Mouse (Mus musculus) megakaryocyte, adult 5-6 weeks (primary cell): ENCODE measurements around the gene Cnp. TPM values are rescaled to one million over a fixed set of nuclear protein-coding genes. Genes with fewer than 3 reads are reported as not detected.
A peak's percentile ranks its signal among the peaks of the same experiment; 100 is the strongest.
"Not testable (repeated sequence)": the region's sequence is repeated elsewhere in the genome, so short reads cannot be mapped to it uniquely, and the experiment has no call there.

Experiments
- ATAC-seq: 2 replicates; pipeline ENCODE4 v1.8.0; 2016; ENCODE audit warnings: mild to moderate bottlenecking, inconsistent platforms; ENCODE audit not compliant: poor library complexity, severe bottlenecking
- total RNA-seq, 2 experiments: library from RNA; stranded (forward) in 1 of 2; stranded (reverse) in 1 of 2; fragments of 153-499, 151-499 nt in 1 of 2; fragments of 221-1000, 200-1000 nt in 1 of 2; gene quantifications; 2 replicates each; pipeline versions ENCODE4 v1.2.3 to v1.2.4; 2015 to 2017

Gene Cnp
- total RNA-seq, 2 experiments from 2014 or later = 9.5 to 23.9 TPM

DNA sequence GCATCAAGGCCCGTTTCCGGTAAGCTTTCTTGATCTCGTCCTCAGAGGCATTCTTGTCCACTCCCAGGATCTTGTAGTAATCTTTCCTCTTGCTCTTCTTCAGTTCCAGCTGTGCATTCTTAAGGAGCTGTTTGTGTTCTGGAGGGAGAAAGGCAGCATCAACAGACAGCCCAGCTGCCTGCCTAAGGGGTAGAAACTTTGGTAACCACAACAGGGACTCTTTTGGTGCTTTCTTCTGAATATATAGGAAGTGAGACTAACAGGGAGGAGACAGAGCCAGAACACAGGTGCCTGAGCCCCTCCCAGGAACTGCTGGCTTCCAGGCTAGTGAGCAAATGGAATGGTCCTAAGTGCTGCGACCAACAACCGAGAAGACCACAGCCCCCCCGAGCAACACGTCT is 9.9 kb downstream of the Cnp start:
- peak; percentile 51 for ATAC-seq

DNA sequence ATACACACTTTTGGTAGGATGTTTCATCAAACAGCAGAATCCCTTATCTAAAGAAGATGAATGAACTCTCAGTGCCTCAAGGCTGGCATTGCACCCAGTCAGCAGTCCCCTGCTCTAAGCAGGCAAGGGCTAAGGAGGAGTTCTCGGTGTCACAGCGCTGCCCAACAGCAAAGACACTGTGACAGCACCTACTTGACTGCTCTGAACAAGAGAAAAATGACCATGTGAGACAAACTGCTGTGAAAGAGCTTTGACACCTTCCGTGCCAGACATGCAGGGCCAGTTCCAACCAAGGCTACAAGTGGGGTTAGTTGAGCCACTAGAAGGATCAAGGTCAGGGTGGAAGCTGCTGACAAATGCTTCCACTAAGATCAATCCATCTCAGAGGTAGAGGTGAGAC is 10.4 kb downstream of the Cnp start:
- ATAC-seq = no peak

DNA sequence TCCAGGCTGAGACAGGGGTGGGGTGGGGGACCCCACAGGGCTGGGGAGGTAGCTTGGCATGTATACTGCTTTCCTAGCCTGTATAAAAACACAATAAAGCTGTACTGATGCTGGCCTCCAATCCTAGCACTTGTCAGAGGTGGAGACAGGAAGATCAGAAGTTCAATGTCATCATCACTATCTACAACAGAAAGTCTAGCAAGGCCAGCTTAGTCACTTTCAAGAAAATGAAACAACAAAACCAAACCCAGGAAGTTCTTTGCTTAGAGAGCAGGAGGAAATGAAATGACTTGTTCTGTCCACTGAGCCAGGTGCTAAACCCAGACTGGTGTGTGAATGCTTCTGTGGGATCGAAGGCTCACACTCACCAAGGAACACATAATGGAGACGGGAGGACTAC is 13.8 kb downstream of the Cnp start:
- no peak; the same call in 1 of the 2 replicates for ATAC-seq

DNA sequence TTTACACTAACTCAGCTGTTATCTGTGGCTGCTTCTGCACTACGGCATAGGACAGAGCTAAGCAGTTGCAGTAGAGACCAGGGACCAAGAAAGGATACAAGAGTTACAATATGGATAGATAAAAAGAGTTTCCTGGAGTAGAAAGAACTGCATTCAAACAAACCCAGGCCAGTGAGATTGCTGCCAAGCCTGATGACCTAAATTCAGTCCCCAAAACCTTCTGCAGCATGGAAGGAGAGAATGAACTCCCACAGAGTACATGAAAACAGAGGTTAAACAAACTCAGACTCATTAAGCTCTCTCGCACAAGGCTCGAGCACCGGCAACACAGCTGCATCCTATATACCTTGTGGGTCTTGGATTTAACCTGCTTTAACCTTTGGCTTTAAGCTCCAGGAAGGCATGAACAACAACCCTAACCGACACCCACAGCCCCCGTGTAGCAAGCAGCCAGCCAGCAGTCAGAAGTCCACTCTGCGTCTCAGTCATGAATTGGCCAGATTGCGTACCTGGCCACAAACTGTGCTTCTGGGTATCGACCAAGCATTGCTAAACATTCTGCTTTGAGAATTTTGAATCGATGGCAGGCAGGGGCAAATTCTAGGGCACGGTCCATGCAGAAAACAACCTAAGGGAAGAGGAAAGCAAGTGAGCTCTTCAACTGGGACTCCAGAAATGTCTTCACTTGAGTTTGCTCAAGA is 17.8 kb downstream of the Cnp start:
- no peak for ATAC-seq

DNA sequence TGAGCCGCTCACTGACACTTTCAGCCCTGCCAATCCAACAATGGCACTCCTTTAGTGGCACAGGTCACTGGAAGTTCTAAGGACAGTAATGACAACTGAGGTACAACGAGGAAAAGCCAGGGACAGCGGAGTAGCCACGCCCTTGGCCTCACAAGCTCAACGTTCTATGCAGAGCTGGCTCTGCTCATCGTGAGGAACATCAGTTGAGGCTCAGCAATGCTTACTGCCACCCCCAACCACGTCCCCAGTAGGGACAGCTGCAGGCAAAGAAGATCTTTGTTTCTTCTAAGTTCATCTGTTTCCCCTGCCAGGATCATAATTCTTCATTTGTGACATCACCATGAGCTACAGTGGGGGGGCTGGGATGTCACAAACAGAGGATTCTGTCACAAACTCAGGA is 19.9 kb downstream of the Cnp start:
- no peak for ATAC-seq

DNA sequence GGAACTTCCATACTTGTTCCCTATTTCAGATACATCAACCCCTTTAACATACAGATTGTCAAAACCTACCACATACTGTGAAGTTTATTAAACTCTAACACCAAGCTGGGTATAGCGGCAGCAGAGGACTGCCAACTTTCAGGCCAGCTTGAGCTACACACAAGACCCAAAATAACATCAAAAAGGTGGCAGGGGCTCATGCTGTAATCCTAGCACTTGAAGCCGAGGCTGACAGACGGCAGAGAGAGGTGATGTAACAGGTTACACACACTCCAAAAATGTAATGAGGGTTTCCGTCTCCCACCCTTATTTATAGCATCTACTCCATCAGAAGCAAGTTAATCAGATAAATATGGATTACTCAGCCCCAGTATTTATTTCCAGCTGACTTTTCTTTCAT is 20.8 kb downstream of the Cnp start:
- ATAC-seq = no peak

DNA sequence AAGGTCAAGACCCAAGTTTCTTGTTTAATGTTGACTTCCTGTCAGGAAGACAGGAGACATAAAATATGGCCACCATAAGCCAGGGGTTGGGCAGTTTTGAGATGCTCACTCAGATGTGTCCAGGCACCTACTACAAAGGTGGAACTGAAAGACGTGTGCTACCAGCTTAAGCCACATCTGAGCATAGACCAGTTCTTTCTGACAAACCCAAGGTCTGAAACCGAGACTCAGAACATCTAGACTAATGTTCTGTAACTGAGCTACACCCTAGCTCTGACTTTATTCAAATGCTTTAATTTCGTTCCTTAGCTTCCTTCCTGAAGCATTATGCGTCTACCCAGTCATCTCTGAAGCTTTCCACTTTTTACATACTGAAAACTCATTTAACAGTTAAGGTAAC is 23.4 kb downstream of the Cnp start:
- ATAC-seq = no peak

DNA sequence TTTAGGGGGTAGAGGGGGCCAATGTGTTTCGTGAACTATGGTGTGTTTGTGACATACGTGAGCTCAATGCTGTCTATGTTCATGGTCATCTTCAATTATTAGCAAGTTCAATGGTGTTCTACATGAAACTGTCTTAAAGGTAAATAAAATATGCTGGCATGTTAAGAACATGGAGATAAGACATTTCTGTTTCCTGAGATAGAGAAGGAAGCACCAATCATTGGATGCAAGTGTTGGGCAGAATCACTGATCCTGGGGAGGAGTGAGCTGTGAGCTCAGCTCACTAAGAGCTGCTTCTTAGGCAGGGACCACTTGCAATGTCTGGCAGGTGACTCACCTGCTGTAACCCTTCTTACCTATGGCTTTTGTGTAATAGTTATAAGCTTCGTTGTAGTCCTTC is 26.7 kb downstream of the Cnp start:
- ATAC-seq = no peak

DNA sequence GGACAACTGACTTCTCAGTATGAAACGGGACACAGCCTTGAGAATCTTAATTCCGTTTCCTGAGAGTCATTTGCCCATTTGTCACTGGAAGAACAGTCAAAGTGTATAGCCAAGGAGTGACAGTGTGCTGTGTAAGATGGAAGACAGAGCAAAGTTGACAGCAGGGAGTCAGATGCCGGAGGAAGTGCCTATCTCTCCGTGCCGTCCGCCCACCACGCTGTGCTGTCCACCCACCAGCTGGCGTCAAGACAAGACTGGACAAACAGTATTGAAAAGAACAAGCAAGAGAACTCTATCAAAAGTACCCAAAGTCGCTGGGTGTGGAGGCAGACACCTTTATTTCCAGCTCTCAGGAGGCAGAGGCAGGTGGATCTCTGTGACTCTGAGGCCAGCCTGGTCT is 28.5 kb downstream of the Cnp start:
- no peak for ATAC-seq

DNA sequence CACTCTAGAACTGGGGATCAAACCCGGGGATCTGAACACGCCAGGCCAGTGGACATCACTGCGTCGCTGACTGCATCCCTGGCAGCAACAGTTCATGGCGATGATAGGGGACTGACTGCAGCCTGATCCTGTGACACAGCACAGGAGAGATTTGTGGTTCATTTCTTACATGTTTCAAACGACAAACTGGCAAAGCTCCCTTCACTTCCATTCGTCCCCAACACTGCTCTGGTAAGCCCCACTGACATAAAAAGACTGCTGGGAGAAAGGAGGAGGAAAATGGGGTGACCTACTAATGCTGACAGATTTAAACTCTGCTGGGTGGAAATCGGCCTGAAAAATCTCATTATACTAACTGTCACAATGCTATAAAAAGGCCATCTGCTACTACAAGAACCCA is 29.1 kb downstream of the Cnp start:
- ATAC-seq = no peak

DNA sequence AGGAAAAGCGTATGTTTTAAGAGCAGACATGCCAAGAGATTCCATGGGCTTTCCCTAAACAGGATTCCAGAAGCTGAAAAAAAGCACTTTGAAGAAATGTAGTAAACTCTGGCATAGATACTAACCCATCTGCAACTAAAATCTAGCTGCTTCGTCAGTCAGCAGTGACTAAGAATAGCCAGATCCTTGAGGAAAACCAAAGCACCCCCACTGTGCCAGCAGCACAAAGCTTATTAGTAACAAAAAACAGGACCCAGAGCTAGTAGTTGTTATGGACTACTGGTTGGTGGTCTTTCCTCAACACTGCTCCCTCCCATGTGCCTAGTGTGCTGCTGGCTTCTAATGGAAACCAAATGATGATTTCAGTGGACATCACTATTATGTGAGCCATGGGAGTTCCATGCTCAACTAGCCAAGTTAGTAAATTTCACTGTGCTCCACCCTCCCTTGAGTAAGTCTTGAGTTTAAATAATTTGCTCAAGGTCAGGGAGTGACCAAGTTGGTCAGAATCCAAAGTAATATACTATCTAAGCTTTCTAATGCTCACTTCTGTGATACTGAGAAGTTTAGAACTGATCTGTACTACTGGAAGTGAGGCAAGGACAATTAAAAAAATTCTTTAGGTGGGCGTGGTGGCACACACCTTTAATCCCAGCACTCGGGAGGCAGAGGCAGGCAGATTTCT is 29.8 kb downstream of the Cnp start:
- ATAC-seq = no peak

DNA sequence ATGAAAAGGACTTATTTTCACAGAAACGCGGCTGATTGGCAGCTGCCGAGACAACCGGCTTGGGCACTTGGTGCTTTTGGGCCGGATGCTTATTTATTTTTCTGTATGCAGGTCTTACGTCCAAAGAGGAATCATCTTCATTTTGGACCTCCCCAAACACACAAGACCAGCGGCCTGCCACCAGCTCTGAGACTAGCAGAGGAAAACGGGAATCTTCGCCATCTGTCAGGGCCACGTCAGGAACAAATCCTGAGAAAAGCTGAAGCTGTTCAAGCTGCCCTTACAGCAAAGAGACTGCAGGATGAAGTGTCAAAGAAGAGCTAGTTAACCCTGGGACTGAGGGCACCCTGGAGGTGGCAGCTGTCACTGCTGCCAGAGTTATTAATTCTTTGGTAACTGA is 30.7 kb downstream of the Cnp start:
- ATAC-seq = no peak

DNA sequence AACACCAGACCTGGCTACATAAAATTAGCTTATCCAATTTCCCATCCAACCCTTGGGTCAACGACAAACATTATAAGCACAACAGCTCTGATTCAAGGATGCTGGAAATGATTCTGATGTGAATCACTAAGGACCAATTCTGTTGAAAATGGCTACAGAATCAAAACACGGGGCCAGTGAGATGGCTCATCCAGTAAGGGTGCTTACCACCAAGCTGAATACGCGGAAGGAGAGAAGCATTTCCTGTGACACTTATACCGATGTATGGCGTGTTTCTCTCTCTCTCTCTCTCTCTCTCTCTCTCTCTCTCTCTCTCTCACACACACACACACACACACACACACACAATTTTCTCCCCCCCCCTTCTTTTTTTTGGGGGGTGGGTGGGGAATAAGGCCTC is 32.4 kb downstream of the Cnp start:
- ATAC-seq = no peak

DNA sequence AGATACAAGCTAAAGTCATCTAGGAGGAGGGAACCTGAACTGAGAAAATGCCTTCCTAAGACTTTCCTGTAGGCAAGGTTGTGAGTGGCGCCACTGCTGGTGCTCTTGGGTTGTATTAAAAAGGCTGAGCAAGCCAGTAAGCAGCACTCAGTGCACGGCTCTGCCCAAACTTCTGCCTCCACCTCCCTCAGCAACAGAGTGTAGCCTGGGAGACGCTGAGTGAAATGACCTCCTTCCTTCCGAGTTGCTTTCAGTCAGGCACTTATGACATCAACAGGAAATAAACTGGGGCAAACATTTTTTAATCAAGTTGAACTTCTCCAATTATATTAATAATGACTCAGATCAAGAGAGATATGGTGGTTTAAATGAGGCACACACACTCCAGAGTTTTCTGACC is 34.1 kb downstream of the Cnp start:
- no peak for ATAC-seq

DNA sequence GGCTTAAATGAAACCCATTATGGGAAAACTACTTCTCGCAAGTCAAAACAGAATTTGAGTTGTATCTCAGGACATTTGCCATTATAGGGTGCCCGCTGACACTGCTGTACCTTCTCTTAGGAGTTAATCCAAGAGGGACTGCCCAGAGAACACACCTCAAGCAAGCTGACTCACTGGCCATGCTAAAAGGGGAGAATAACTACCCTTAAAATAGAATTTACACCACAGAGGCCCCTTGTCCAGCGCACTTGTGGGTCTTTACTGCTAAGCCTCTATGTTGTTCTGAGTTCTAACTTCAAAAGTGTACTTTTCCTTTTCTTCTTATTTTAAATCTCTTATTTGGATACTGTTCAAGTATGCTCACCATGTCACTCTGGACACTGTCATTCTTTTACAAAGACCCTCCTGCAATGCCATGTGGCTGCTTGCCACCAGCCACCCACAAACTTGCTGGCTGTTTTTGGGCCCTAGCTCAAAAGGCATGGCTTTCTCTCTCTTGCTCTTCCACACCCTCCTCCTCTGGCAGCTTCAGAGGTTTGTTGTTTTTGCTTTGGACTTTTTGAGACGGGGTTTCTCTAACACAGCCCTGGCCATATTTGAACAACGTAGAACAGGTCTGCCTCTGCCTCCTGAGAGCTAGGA is 34.8 kb downstream of the Cnp start:
- no peak for ATAC-seq

DNA sequence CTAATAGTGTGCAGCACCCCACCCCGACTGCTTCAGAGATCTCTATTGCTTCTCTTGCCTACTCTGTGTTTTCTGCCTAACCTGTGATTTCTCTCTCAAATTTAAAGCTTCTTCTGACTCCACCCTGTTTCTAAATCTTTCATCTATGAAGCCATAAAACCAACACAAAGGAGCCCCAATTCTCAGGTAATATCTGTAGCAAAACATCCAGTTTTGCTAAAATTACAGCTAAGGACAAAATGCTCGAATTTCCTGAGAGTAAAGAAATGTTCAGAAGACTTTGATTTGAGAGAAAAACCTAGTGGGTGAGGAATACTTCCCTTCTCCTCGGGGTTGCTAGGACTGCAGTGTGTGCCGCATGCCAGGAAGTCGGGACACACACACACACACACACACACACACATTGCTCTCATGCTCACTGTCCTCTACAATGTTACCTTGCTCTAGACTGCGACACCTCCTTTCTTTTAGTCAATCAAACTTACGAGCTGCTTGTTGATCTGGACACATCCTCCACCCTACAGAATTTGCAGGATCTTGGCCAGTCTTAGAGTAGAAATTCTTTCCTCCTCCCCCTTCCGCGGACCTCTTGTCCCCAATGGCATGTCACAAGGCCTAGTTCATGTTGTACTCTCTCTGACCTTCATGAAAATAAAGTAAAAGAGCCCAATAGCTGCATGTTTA is 35.4 kb downstream of the Cnp start:
- ATAC-seq = no peak

DNA sequence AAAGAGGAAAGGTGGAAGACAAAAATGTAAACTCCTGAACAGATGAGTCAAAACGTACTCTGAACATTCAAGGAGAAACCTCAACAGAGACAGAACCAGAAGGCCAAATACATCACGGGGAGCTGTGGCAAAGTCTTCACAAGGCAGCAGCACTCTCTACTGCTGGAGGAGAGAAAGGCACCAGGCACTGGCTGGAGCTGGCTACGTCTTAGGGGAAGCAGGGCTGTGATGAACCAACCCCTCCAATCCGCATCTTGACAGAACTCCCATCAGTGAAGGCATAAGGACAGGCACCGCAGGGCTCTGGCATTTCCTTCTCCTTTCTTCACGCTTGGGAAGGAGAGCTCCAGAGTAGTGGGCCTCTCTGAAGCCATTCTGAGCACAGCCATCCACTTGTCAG is 36.9 kb downstream of the Cnp start:
- ATAC-seq = no peak

DNA sequence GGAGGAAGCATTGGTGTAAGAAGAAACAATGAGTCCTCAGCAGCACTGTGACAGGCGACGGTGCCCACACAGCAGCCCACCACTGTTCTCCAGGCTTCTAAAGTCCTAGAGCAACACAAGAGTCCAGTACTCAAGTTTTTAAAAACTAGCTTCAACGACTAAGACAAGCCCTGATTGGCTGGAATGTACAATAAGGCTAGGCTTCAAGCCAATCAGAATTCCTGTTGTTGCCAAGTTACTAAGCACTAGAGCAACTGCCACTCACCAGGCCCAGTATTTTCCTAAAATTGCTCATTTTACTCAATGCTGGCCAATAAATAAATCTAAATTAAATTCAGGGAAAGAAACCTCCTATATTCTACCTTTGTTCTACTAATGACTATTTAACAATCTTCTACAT is 38.5 kb downstream of the Cnp start:
- no peak for ATAC-seq

DNA sequence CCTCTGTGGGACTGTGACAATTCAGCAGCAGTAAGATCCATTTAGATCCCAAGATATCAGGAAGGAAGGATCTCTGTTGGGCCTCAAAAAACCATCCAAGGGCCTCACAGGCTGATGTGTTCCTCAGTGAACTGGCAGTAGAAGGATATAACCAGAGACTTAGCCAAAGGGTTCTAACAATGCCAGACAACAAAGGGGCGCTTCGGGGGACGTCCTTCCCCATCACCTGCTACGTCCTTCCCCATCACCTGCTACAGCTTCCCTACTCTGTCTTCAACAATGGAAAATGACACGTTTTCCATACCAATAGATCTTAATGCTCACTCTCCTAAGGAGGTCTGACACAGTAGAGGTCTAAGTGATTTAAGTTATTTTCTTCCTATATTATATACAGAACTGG is 41.6 kb downstream of the Cnp start:
- ATAC-seq = no peak

DNA sequence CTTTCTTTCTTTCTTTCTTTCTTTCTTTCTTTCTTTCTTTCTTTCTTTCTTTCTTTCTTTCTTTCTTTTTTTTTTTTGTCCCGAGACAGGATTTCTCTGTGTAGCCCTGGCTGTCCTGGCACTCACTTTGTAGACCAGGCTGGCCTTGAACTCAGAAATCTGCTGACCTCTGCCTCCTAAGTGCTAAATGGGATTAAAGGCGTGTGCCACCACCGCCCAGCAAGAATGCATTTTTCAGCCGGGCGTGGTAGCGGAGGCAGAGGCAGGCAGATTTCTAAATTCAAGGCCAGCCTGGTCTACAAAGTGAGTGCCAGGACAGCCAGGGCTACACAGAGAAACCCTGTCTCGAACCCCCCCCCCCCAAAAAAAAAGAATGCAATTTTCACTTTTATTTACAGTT is 42.1 kb downstream of the Cnp start:
- ATAC-seq = not testable (repeated sequence)

DNA sequence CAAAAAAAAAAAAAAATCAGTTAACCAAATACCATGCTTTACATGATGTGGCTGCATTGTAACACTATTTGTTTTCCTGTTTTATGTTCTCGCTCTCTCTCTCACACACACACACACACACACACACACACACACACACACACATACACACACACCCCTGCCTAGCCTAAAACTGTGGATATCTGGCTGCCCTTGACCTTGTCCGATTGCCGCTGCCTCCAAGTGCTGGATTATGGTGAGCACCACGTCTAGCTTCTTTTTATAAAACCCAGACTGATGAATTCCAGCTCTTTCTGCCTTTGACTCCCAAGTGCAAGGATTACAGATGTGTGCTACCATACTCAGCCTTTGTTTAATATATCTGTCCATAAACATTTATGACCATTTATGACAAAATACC is 42.8 kb downstream of the Cnp start:
- ATAC-seq = no peak
